Mouse (Mus musculus): ENCODE data around the gene Prkcb. TPM values are rescaled to one million over a fixed set of nuclear protein-coding genes. Genes with fewer than 3 reads are reported as not detected.
"Not testable (repeated sequence)": the region's sequence is repeated elsewhere in the genome, so short reads cannot be mapped to it uniquely, and the experiment has no call there.

The Prkcb gene
- total RNA-seq (2018; cell fraction: chromatin; rRNA removed), result 100 to 1,000 TPM in 14 of 26 experiments, 10 to 100 TPM in 12; 25.3 to 168 (median 108) TPM
- total RNA-seq (2018; cell fraction: cytosol; rRNA removed), result 100 to 1,000 TPM in 12 of 26 experiments, 10 to 100 TPM in 14; 62.1 to 226 (median 92.5) TPM
- total RNA-seq (2018; cell fraction: nucleus; rRNA removed), result 100 to 1,000 TPM in 16 of 26 experiments, 10 to 100 TPM in 10; 44.8 to 253 (median 106) TPM
- polyA plus RNA-seq (2018), result 43.7 to 85.2 TPM (median 43.9 TPM) in 3 replicates

DNA sequence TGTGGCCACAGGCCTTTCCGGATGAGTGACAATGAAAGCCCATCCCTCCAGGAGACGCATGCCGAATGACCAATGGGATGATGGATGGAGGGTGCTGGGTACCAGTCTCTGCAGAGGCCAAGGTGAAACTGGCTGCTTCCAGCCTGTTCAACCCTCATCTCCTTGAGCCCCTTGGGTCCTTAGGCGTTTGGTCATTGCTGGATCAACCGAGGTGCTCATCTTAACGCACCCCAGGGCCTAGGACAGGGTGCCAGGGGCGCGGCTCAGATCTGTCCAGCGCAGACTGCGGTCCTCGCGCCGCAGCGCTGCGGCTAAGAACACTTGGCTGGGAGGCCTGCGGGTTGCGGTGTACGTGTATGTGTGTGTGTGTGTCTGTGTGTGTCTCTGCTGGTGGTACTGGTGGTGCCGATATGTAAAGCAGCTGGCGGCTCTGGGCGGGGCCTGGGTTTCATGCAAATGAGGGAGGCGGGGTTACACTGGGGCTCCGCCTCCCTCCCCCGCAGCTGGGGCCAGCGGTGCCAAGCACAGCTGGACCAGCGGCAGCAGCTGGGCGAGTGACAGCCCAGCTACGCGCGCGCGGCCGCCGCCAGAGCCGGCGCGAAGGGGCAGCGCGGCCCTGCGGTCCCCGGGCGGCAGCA lies at the start of gene Prkcb:
Prkcb (plus strand) TSS at position 147 of the 638 bp plus-strand sequence.
- no peak within 1 kb of the TSS for H3K27ac ChIP-seq
- H3K36me3 ChIP-seq (ENCODE audit: inconsistent target), result no peaks in the 10 kb centered on the region
- peak within 1 kb of the TSS; percentile 37 for H3K4me3 ChIP-seq (ENCODE audit: inconsistent target)
- 11% methylated on average over 42 of the region's 42 CpGs for WGBS (ENCODE audit: missing documents)
- peaks cover 26% of the 10 kb centered on the region; the same call in 1 of the 2 replicates for H3K79me2 ChIP-seq (ENCODE audit: inconsistent target)

DNA sequence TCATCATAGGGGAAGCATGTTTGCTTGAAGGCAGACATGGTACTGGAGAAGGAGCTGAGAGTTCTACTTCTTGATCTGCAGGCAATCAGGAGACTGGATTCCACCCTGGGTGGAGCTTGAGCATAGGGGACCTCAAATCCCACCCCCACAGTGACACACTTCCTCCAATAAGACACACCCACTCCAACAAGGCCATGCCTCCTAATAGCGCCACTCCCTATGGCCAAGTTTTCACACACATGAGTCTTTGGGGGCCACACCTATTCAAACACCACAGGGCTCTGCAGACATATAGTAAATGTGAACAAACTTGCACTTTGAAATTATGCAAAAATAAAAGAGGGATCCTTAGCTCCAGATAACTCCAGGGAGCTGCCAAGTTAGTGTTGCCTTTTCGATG lies 49.6 kb upstream of the Prkcb start:
- H3K4me3 ChIP-seq (ENCODE audit: inconsistent target), result no peak overlapping the region
- 100% methylated on average over 2 of the region's 2 CpGs for WGBS (ENCODE audit: missing documents)
- H3K79me2 ChIP-seq (ENCODE audit: inconsistent target), result no peaks in the 10 kb centered on the region
- no peak overlapping the region for H3K27ac ChIP-seq
- no peaks in the 10 kb centered on the region for H3K36me3 ChIP-seq (ENCODE audit: inconsistent target)

DNA sequence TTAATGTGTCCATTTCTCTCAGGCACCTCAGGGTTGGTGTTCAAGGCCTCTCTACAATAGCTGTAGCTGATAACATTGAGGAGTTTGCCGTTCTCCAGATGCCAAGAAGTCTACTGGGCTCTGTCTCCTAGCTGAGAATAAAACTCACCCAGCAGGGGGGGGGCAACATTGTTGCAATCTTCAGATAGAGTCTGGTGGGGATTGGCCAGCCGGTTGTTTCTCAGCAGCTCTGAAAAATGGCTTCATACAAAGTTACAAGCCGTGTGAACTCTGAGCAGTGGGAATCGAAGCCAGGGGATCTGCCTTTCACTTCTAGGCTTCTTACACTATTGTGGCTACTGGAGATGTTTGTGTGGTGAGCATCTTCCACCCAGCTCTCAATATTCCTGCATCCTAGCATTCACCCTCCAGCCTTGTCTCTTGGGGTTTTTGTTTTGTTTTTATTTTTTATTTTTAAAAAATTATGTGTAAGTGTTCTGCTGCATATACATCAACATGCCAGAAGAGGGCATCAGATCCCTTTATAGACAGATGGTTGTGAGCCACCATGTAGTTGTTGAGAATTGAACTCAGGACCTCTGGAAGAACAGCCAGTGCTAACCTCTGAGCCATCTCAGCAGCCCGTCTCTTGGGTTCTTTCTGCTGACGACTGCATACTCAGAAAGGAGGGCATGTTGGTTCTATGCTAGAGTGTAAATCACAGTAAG lies 48.0 kb upstream of the Prkcb start:
- WGBS (ENCODE audit: missing documents), result 87% methylated on average over 6 of the region's 6 CpGs
- Histone ChIP-seq H3K79me2 (ENCODE audit: inconsistent target) (no peaks in the 10 kb centered on the region), H3K27ac (no peak overlapping the region), H3K4me3 (ENCODE audit: inconsistent target) (no peak overlapping the region), H3K36me3 (ENCODE audit: inconsistent target) (no peaks in the 10 kb centered on the region)

DNA sequence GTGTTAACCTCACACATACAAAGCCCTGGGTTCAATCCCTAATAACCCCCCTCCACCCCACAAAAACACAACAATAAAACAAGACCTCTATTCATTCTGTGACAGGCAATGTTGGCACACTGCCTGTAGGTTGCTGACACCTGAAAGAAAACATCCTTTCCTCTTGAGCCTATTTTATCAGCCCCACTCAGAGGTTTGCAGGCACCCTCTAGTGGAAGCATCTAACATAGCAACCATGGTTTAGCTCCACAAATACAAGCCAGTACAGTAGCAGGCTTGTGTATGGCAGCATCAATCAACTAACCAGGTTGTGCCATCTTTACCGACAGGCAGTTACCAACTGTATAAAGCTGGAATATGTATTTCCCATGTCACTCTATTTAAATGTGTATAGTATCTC lies 46.3 kb upstream of the Prkcb start:
- Histone ChIP-seq H3K4me3 (ENCODE audit: inconsistent target) (no peak overlapping the region), H3K27ac (no peak overlapping the region), H3K36me3 (ENCODE audit: inconsistent target) (no peaks in the 10 kb centered on the region), H3K79me2 (ENCODE audit: inconsistent target) (no peaks in the 10 kb centered on the region)
- 64% methylated on average over 1 of the region's 1 CpGs for WGBS (ENCODE audit: missing documents)

DNA sequence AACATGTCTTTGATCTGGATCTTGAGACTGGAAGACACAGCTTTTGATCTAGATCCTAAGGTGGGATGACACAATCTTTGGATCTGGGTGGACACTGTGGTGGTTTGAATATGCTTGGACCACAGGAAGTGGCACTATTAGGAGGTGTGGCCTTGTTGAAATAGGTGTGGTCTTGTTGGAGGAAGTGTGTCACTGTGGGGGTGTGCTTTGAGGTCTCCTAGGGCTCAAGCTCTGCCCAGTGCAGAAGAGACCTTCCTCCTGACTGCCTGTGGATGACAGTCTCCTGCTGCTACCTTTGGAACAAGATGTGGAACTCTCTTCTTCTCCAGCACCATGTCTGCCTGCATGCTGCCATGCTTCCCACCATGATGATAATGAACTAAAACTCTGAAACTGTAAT lies 45.8 kb upstream of the Prkcb start:
- H3K4me3 ChIP-seq (ENCODE audit: inconsistent target); H3K36me3 ChIP-seq (ENCODE audit: inconsistent target); H3K79me2 ChIP-seq (ENCODE audit: inconsistent target); H3K27ac ChIP-seq: not testable (repeated sequence)

DNA sequence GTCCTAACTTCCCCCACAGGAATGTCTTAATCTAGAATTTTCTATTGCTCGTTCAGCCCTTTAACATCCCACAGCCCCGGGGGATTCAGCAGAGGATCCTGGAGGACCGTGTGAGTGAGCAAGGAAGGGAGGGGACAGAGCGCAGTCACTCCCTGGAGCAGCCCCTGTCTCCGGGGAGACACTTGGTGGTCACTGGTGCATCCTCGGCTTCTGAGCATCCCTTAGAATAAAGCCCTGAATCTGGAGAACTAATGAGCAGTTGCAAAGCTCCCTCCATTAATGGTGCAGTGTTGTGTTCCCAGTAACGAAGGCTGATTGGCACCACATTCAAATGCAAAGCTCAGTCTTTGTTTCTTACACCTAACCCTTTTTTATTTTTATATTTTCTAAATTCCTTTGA lies 44.4 kb upstream of the Prkcb start:
- Histone ChIP-seq H3K36me3 (ENCODE audit: inconsistent target) (no peaks in the 10 kb centered on the region), H3K79me2 (ENCODE audit: inconsistent target) (no peaks in the 10 kb centered on the region), H3K27ac (no peak overlapping the region), H3K4me3 (ENCODE audit: inconsistent target) (no peak overlapping the region)
- 88% methylated on average over 7 of the region's 7 CpGs for WGBS (ENCODE audit: missing documents)

DNA sequence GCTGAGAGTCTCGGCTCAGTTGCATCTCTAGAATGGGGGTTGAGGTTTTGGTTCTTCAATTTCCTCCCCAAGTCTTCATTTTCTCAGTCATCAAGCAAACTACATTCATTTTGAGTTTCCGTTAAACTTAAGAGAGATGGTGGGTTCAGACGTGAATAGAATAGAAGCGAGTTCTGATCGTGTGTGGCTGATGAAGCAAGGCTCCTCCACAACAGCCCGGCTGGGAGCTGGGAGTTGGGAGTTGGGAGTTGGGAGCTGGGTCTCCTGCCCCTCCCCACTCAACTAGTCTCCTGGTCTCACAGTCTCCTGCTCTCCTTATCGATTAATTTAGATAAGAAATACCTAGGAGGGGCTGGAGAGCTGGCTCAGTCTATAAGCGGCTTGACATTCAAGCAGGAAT lies 44.0 kb upstream of the Prkcb start:
- no peaks in the 10 kb centered on the region for H3K79me2 ChIP-seq (ENCODE audit: inconsistent target)
- no peaks in the 10 kb centered on the region for H3K36me3 ChIP-seq (ENCODE audit: inconsistent target)
- no peak overlapping the region for H3K27ac ChIP-seq
- WGBS (ENCODE audit: missing documents), result 93% methylated on average over 8 of the region's 8 CpGs
- no peak overlapping the region for H3K4me3 ChIP-seq (ENCODE audit: inconsistent target)

DNA sequence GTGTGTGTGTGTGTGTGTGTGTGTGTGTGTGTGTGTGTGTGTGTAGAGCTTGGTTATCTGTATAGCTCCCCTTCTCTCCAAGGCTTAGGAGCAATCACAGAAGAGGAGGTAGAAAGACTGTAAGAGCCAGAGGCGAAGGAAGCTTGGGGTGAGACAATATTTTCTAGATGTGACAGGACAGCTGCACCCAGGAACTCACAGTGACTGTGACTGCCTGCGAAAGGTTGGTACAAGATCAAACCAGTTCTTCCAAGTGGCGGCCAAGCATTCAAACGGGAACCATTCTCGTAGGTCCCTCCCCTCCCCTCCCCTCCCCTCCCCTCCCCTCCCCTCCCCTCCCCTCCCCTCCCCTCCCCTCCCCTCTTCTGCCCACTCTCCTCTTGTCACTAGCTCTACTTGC lies 42.6 kb upstream of the Prkcb start:
- no peaks in the 10 kb centered on the region for H3K36me3 ChIP-seq (ENCODE audit: inconsistent target)
- WGBS (ENCODE audit: missing documents), result no CpG with 5 or more reads among the region's 5 CpGs
- H3K27ac ChIP-seq, result no peak overlapping the region
- H3K79me2 ChIP-seq (ENCODE audit: inconsistent target), result no peaks in the 10 kb centered on the region
- H3K4me3 ChIP-seq (ENCODE audit: inconsistent target), result no peak overlapping the region

- H3K27ac ChIP-seq, result no peak overlapping the region
- H3K4me3 ChIP-seq (ENCODE audit: inconsistent target), result no peak overlapping the region
- no peaks in the 10 kb centered on the region for H3K36me3 ChIP-seq (ENCODE audit: inconsistent target)
- 71% methylated on average over 10 of the region's 10 CpGs for WGBS (ENCODE audit: missing documents)
- no peaks in the 10 kb centered on the region for H3K79me2 ChIP-seq (ENCODE audit: inconsistent target)
These were observed 41.2 kb upstream of the Prkcb start for GRCm38 (mm10) chr7:122247254-122247864.

DNA sequence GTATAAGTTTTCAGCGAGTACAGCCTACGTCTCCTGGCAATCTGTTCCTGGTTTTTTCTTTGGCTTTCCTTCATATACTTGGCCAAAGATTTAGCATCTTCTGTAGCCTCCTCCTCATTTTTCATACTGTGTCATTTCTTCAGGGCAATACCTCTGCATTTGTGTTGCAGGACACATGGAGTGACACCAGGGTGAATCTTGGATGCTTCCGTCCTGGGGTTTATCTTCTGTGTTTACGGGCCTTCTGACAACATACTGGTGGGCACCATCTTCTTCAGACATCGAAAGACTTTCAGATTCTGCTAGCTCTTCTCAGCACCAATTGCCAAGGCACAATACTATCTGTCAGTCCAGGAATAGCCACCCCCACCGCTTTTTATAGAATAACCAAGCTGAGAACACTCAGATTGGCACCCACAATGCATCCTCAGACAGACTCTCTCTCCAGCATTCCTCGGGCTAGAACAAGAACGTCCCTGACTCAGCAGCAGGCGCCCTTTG lies 39.2 kb upstream of the Prkcb start:
- WGBS (ENCODE audit: missing documents), result 97% methylated on average over 9 of the region's 9 CpGs
- Histone ChIP-seq H3K79me2 (ENCODE audit: inconsistent target) (no peaks in the 10 kb centered on the region), H3K27ac (no peak overlapping the region), H3K36me3 (ENCODE audit: inconsistent target) (no peaks in the 10 kb centered on the region), H3K4me3 (ENCODE audit: inconsistent target) (no peak overlapping the region)

DNA sequence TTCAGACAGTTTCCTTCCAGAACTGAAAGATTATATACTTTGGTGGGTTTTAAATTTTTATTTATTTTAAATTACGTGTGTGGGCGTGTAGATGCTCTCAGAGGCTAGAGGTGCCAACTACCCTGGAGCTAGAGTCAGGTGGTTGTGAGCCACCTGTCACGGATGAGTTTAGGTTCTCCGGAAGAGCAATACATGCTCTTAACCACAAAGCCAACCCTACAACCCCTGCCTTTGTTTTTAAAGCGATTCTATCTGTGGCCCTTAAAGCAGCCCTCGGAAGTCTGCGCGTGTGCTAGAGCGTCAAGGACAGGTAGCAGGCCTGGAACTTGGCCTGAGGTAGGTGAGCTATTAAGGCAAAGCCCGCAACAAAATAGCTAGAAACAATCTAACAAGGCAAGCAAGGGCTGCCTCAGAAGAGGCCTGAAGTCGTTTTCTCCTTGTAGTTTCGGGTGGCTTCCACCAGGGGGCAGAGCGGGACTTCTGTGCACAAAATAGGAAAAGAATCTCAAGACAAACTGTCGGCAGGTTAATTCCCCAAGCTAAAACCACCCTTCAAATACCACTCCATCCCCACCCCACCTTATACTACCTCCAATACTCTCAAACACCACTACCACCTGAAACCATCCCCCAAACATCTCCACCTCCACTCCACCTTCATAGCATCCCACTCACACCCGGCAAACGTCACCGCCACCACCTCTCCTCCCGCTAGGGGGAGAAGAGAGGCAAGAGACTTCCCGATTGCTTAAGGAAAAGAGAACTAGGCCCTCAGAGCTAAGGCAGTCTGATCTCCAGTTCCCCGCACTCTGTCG lies 37.1 kb upstream of the Prkcb start:
- no peak overlapping the region for H3K4me3 ChIP-seq (ENCODE audit: inconsistent target)
- 26% methylated on average over 20 of the region's 21 CpGs for WGBS (ENCODE audit: missing documents)
- H3K79me2 ChIP-seq (ENCODE audit: inconsistent target), result no peaks in the 10 kb centered on the region
- H3K27ac ChIP-seq, result 0 out of 2 replicates have a peak overlapping the region, but pooled peaks have one; percentile 8
- no peaks in the 10 kb centered on the region for H3K36me3 ChIP-seq (ENCODE audit: inconsistent target)

DNA sequence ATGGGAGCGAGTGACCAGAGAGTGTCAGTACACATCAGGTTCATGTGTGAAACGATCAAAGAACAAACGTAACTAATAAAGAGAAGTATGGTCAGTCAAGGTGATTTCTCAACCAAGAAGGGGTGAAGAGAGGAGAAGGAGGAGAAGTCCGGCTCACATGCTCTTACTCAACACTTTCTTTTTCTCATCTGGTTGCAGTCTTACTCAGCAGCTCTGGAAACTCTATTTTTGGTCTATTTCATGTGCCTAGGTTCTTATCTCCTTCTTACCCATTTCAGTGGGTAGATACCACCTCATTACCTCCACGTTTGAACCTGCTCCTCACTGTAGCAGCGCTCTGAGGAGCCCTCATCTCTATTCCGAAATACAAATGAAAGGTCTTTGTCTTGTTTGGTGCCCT lies 31.8 kb upstream of the Prkcb start:
- Histone ChIP-seq H3K27ac (peak overlapping the region; percentile 65), H3K79me2 (ENCODE audit: inconsistent target) (no peaks in the 10 kb centered on the region), H3K4me3 (ENCODE audit: inconsistent target) (no peak overlapping the region), H3K36me3 (ENCODE audit: inconsistent target) (no peaks in the 10 kb centered on the region)
- 33% methylated on average over 7 of the region's 7 CpGs for WGBS (ENCODE audit: missing documents)

GRCm38 (mm10) chr7:122258521-122258920 lies 30.0 kb upstream of the Prkcb start:
- 5% methylated on average over 4 of the region's 4 CpGs for WGBS (ENCODE audit: missing documents)
- Histone ChIP-seq H3K36me3 (ENCODE audit: inconsistent target) (no peaks in the 10 kb centered on the region), H3K4me3 (ENCODE audit: inconsistent target) (no peak overlapping the region), H3K27ac (peak overlapping the region; percentile 84), H3K79me2 (ENCODE audit: inconsistent target) (no peaks in the 10 kb centered on the region)

- WGBS (ENCODE audit: missing documents), result 9% methylated on average over 5 of the region's 5 CpGs
- H3K79me2 ChIP-seq (ENCODE audit: inconsistent target), result no peaks in the 10 kb centered on the region
- H3K36me3 ChIP-seq (ENCODE audit: inconsistent target), result no peaks in the 10 kb centered on the region
- no peak overlapping the region for H3K4me3 ChIP-seq (ENCODE audit: inconsistent target)
- peak overlapping the region; percentile 84 for H3K27ac ChIP-seq
These were observed 28.4 kb upstream of the Prkcb start for GRCm38 (mm10) chr7:122260055-122260602.

All from macrophage (primary cell).